Mouse (Mus musculus) thymus, postnatal 14 days (tissue): ENCODE measurements around the gene Nup133.
"Not testable (repeated sequence)": the region's sequence is repeated elsewhere in the genome, so short reads cannot be mapped to it uniquely, and the experiment has no call there.

Source experiments
- DNase-seq: peaks from one replicate; pipeline ENCODE4 v3.0.0; 2021

Nup133 gene

GRCm38 (mm10) chr8:123948942-123949685, at the start of gene Nup133:
Nup133 (minus strand) TSS chr8:123949265.
- DNase-seq: peak; percentile 100

DNA sequence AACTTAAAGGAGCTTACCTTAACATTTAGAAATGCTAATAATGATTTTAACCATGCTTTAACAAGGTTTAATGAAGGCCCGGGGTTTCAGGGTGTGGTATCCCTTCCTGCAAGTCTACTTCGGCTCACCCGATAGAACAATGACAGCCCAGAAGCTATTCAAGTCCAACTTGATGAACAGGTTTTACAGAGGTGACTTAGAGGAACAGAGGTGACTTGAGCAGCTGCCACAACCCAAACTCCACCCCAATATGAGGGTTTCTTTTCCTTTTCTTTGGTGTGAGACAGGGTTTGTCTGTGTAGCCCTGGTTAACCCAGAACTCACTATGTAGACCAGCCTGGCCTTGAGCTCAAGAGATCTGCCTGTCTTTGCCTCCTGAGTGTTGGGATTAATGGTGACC, 44.9 kb upstream of the Nup133 start:
- no peak for DNase-seq

DNA sequence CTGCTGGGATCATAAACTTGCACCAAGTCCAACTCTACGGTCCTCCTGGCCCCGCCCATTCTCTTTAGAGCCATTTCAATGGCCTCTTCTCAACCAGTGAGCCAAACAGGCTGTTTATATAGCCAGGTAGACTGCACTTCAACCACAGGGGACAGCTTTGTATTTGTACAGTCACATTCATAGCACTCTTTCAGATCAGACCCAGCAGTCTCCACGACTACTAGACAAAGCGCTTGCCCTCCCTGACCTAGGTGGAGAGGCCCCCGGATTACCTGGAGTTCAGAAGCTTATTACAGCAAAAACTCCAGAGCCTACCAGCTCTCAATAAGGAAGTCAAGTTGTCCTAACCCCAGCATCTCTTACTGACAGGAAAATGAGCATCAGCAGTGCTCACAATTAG, 44.5 kb upstream of the Nup133 start:
- no peak for DNase-seq

- DNase-seq: no peak
These were observed 43.5 kb upstream of the Nup133 start for GRCm38 (mm10) chr8:123992587-123992986.

- DNase-seq: no peak
These were observed 41.4 kb upstream of the Nup133 start for GRCm38 (mm10) chr8:123990277-123991049.

DNA sequence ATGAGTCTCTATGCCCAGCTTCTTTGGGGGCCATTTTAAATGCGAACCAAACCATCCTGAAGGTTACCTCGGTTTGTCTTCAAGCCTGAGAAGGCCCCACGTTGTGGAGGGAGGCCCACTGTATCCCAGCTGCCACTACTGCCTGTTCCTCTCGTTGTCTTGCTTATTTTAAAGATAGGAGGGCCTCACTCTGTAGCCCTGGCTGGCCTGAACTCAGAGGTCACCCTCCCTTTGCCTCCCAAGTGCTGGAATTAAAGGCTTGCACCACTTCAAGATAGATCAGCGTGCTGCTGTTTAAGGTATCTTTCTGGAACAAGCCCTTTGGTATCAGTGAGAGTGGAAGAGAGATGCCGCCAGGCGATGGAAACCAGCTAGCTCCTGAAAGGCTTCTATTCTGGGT, 40.1 kb upstream of the Nup133 start:
- DNase-seq: no peak

DNA sequence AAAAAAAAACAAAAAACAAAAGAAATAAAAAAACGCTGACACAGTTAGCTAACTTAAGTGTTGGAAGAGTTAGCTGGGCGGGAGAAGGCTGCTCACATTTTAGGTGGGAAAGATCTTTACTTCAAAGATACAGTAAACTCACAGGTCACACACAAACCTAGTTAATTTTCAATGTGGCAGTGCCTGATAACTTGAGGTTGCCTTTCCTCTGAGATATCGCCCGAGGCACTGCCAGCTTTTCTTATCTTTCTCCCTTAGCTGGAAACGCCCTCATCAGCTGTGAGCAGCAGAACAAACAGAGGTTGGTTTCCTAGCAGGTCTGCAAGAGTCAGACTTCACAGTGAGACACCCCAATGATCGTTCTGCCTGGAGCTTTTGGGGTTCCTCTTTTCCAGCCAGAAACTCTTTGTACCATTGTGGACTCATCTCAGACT, 39.6 kb upstream of the Nup133 start:
- DNase-seq: no peak

DNA sequence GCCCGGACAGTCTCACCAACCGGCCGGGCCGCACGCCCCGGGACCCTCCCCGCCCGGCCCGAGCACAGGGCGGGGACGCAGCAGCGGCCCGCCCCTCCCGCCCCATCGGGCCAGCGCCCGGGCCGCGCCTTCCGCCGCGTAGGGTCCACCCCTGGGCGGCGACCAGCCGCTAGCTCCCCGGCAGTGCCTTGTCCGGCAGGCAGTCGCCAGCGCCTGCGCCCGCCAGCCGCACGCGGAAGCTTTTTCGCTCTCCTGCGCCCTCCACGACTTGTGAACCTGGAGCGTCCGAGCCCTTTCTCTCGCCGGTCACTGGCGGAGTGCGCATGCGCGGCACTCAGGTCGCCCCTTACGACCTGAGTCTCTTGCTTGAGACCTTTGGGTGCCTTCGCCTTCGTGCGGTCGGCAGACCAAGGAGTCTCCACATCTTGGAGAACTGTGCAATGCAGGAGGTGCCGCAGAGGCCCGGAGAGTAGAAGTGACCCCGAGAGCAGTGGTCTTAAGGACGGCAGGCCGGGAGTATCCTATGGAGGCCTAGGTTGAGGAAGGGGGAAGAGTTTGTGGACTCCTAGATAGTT, 33.8 kb upstream of the Nup133 start, which contains the start of gene Abcb10:
TSS of gene Abcb10 (minus strand) at position 297 of the 575 bp plus-strand sequence.
- peak; percentile 66 for DNase-seq

GRCm38 (mm10) chr8:123982291-123982793, 33.3 kb upstream of the Nup133 start:
- peak; percentile 34 for DNase-seq

DNA sequence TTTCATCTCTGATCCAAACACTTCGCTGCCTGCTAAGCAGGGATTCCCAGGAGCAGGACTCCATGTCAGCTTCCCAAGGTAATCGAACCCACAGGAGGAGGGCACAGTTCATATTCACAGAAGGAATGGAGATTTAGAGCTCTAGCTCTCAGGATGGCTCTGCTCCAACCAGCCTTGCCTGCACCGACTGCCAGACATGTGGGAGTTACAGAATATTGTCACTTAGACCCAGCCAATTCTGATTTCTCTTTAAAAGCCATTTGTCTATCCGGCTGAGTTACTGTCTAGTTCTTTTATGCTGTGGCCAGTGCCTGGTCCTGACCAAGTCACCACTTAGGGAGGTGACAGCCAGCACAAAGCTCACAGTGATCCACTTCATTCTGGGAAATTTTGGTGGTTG, 32.6 kb upstream of the Nup133 start:
- DNase-seq: no peak

GRCm38 (mm10) chr8:123980239-123980638, 31.2 kb upstream of the Nup133 start:
- DNase-seq: no peak

DNA sequence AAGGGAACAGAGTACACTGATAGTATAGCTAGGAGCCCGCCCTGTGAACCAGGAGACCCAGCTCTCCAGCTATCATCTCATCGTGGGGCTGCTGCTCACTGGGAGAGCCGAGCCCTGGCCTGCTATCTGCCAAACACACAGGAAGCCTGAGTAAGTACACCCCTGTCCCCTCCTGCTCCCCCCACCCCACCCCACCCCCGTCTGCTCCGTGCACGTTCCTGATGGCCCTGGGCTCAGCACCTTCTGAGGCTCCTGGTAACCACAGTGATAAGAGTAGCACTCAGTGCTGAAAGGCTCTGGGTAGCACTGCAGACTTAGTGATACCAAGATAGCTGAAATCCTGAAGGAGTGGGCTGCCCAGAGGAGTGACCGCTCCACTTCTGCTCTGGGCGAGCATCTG, 29.9 kb upstream of the Nup133 start:
- DNase-seq: no peak

- peak; percentile 9 for DNase-seq
These were observed 29.2 kb upstream of the Nup133 start for GRCm38 (mm10) chr8:123978166-123978838.

DNA sequence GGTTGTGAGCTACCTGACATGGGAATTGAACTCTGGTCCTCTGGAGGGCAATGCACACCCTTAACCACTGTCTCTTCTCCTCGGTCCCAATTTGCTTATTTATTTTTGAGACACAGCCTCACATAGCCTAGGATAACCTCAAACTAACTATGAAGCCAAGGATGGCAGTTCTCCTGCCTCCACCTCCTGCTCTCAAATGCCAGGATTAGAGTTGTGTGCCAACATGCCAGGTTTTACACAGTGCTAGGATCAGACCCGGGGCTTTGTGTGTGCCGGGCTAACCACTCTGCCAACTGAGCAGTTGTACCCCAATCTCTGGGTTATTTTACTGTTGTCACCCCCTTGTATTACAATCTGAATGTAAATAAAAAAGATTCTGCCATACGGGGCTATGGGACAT, 28.4 kb upstream of the Nup133 start:
- DNase-seq: no peak

GRCm38 (mm10) chr8:123973495-123973894, 24.4 kb upstream of the Nup133 start:
- no peak for DNase-seq

DNA sequence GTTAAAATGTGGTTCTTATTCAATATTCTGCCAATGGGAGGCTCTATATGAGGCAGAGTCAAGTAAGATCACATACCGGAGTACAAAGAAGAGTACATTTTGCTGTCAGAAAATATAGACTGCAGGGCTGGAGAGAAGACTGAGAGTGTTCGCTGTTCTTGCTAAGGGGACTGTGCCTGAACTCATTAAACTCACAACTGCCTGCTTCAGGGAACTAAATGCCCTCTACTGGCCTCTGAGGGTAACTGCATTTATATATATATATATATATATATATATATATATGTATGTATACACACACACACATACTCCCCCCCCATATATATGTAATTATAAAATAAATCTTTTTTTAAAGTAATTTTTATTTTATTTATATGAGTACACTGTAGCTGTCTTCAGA, 17.8 kb upstream of the Nup133 start:
- no peak for DNase-seq

GRCm38 (mm10) chr8:123961371-123961770, 12.3 kb upstream of the Nup133 start:
- DNase-seq: no peak

GRCm38 (mm10) chr8:123960556-123960955, 11.5 kb upstream of the Nup133 start:
- DNase-seq: not testable (repeated sequence)

DNA sequence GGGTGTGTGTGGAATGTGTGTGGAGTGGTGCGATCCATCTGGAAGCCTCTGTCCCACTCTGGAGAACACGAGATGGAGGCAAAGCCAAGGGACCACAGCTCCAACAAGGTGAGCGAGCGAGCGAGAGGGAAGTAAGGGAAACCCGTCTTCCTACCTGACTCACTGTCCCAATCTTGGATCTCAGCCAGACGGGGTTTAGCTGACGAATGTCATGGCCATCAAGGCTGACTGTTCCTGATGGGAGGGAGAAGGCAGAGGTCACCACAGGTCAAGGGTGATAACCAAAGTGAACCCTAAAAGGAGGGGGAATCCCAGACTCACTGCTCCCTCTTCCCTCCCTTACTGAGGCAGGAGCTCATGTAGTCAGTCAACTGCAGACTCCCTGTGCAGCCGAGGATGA, 11.0 kb upstream of the Nup133 start:
- DNase-seq: no peak

GRCm38 (mm10) chr8:123959473-123959872, 10.4 kb upstream of the Nup133 start:
- DNase-seq: no peak

GRCm38 (mm10) chr8:123958130-123958529, 9.1 kb upstream of the Nup133 start:
- DNase-seq: no peak

- no peak for DNase-seq
These were observed 5.2 kb upstream of the Nup133 start for GRCm38 (mm10) chr8:123954246-123954645.

- DNase-seq: no peak
These were observed 4.6 kb upstream of the Nup133 start for GRCm38 (mm10) chr8:123953686-123954085.
